Mouse (Mus musculus) urinary bladder, postnatal 36 days (tissue): ENCODE results near the gene Sult2a4.
"Not testable (repeated sequence)": the region's sequence is repeated elsewhere in the genome, so short reads cannot be mapped to it uniquely, and the experiment has no call there.

Experiments
- DNase-seq, 2 experiments: peaks; one replicate each; pipeline ENCODE4 v3.0.0; 2022; ENCODE audit warnings: low spot score in 2 of 2, mixed read lengths in 1 of 2

The Sult2a4 gene

DNA sequence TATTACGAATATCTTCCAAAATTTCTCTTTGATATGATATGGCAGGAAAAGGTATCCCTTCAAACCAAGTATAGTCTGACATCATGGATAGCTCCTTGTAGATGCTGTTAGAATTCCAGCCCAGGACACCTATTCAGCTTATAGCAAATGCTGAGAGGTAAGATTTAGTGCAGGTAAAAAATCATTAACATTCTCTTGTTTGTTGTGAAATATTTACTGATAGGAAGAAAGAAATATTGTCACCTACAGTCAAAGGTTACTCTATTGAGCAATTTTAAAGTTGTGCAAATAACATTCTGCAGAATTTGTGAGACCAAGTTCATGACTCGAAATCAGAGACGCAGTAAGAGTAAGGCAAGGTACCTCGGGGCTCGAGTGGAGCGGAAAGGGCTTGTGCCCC, at the start of gene Sult2a4:
Gene Sult2a4 (minus strand): TSS at position 101 of the 400 bp plus-strand sequence.
- DNase-seq: not testable (repeated sequence)

DNA sequence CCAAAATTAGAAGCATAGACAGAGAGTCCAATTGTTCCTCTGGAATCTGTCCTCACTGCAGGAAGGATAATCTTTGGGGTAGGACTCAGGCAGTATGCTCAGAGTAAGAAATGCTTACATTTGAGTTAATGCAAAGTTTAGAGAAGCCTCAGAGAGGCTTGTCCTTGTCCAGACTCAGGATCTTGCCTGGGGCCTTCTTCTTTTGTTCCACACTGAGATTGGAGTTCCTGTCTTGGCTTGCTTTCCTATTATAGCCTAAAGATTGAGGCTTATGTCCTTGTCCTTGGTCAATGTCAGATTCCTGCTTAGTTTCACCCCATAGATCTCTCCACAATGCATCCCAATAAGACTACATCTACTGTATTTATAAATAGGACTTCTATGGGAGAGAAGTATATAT, 41.4 kb upstream of the Sult2a4 start:
- not testable (repeated sequence) for DNase-seq

DNA sequence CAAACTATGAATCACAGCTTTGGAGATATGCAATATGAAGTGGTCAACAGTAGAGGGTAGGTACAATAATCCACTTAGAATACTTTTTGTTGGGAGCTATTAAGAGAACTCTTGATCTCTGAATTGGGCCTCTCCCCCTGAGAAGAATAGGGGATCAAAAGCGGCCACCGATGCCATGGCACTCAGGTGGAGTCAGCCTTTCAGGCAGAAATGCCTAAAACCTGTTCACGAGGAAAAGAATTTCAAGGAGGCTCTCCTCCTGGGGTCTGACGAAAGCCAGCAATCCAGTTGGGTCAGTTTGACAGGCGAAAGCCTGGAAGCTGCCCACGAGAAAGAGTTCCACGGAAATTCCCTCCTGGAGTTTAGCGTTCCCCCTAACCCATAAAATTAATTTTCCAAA, 23.7 kb upstream of the Sult2a4 start:
- DNase-seq: no peak

DNA sequence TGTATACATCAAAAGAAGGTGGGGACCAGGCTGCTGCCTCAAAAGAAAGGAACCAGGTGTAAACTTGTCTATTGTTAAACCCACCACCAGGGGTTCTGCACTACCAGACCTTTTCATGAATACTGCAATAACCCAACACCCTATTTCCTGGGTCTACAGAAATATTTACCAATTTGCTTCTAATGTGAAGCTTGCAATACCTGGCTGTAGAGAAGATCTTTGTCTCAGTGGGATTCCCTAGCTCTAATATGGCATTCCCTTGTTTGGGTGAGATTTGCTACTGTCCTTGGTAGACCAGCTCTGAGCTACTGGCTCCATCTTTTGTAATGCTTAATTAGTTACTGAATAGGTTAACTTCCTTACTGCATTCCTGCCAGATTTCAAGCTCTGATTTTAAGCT, 21.3 kb upstream of the Sult2a4 start:
- not testable (repeated sequence) for DNase-seq
